Mouse (Mus musculus): ENCODE results near the gene Tex26.
A peak's percentile ranks its signal among the peaks of the same experiment; 100 is the strongest.

Gene Tex26

DNA sequence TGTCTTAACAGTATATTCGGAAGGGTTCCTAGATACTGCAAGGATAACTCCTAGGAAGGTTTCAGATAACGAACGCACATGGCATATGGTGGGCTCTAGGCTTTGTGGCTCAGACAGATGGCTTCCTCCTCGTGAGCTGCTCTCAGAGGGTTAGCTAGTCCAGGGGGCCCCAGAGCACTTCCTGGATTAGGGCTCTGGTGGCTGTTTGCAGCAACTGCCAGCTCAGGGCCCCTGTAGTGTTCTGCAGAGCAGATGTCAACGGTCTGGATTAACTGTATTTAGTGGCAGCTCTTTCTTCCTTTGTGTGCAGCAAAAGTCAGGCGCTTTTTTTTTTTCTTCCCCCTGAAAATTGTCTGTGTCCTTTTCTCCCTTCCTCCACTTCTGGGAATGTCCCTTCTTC, 11.1 kb upstream of the Tex26 start:
- TF ChIP-seq POU5F1 (IDR thresholded peaks at IDR 0.05; ENCODE audit: borderline replicate concordance, low read length) (no peak), CTCF (conservative IDR thresholded peaks at IDR 0.05; ENCODE audit: low read length) (no peak), NANOG (IDR thresholded peaks at IDR 0.05; ENCODE audit: borderline replicate concordance, low read length) (no peak)
- Histone ChIP-seq H3K9me3 (ENCODE audit: low read length) (no peaks in the 10 kb centered on the region), H3K4me1 (replicated peaks; ENCODE audit: low read depth, low read length) (peaks cover 36% of the 10 kb centered on the region), H3K4me3 (replicated peaks; ENCODE audit: low read length) (no peak overlapping the region), H3K36me3 (ENCODE audit: insufficient read depth, low read length) (no peaks in the 10 kb centered on the region), H3K27me3 (ENCODE audit: insufficient read depth, low read length) (peaks cover 3% of the 10 kb centered on the region; the same call in 1 of the 2 replicates)

DNA sequence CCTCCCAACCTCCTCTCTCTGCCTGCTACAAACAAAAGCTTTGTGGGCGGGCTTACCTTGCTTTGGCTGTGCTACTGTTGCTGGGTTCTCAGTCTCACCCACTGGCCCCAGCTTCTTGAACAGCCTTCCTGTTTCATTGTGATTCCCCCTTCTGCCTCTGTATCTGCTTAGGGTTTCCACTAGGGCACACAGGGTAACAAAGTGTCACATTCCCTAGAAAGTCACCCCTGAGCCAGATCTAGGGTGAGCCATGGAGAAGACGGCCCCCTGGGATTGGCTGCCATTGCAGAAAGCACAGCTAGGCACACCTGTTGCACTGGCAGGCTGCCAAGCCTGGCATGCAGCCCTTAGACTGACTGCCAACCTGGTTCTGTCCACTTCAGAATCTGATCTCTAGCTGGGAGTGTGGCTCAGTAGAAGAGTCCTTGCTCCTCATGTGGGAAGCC, 10.6 kb upstream of the Tex26 start:
- H3K4me1 ChIP-seq (replicated peaks; ENCODE audit: low read depth, low read length) = peaks cover 36% of the 10 kb centered on the region
- H3K27me3 ChIP-seq (ENCODE audit: insufficient read depth, low read length) = peaks cover 3% of the 10 kb centered on the region; the same call in 1 of the 2 replicates
- H3K4me3 ChIP-seq (replicated peaks; ENCODE audit: low read length) = no peak overlapping the region
- no peak for TF ChIP-seq NANOG (IDR thresholded peaks at IDR 0.05; ENCODE audit: borderline replicate concordance, low read length)
- H3K36me3 ChIP-seq (ENCODE audit: insufficient read depth, low read length) = no peaks in the 10 kb centered on the region
- H3K9me3 ChIP-seq (ENCODE audit: low read length) = no peaks in the 10 kb centered on the region

DNA sequence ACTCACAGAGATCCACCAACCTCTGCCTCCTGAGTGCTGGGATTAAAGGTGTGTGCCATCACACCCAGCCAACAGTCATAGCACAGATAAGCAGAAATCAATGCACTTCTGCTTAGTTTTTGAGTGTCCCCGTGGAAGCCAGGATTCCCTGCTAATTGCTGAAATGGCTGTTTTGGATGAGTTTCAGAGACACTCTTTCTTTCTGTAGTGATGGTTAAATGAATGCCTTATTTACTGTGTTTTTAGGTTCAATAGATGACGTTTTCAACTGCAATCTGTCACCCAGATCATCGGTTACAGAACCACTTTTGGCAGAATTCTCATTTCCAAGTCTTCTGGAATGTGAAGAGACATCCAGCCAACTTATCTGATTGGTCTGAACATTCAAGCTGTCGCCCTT, 9.9 kb upstream of the Tex26 start:
- Histone ChIP-seq H3K4me3 (replicated peaks; ENCODE audit: low read length) (no peak overlapping the region), H3K4me1 (replicated peaks; ENCODE audit: low read depth, low read length) (peaks cover 35% of the 10 kb centered on the region), H3K9me3 (ENCODE audit: low read length) (no peaks in the 10 kb centered on the region), H3K36me3 (ENCODE audit: insufficient read depth, low read length) (no peaks in the 10 kb centered on the region), H3K27me3 (ENCODE audit: insufficient read depth, low read length) (peaks cover 3% of the 10 kb centered on the region; the same call in 1 of the 2 replicates)
- TF ChIP-seq NANOG (IDR thresholded peaks at IDR 0.05; ENCODE audit: borderline replicate concordance, low read length) (no peak), POU5F1 (IDR thresholded peaks at IDR 0.05; ENCODE audit: borderline replicate concordance, low read length) (no peak), CTCF (conservative IDR thresholded peaks at IDR 0.05; ENCODE audit: low read length) (no peak)

DNA sequence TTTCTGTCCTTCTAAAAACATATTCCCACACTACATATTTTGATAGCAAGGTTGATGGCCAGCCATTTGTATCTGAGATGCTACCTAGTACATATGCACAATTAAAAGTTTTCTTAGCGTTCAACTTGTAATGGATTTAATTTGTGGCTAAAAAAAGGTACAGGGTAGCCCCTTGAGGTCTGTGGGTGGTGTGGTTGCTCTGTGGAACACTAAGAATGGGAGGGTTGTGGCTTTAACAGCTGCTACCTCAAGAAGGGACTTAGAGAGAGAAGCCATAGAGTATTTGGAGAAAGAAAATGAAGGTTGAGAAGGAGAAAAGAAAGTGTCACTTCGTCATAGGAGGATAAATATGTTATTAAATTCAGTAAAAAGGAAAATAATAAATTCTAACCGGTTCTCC, 8.5 kb upstream of the Tex26 start:
- H3K9me3 ChIP-seq (ENCODE audit: low read length) = no peaks in the 10 kb centered on the region
- no peaks in the 10 kb centered on the region for H3K36me3 ChIP-seq (ENCODE audit: insufficient read depth, low read length)
- H3K4me1 ChIP-seq (replicated peaks; ENCODE audit: low read depth, low read length) = peaks cover 30% of the 10 kb centered on the region
- H3K4me3 ChIP-seq (replicated peaks; ENCODE audit: low read length) = no peak overlapping the region
- peaks cover 7% of the 10 kb centered on the region for H3K27me3 ChIP-seq (ENCODE audit: insufficient read depth, low read length)
- TF ChIP-seq CTCF (conservative IDR thresholded peaks at IDR 0.05; ENCODE audit: low read length) (no peak), NANOG (IDR thresholded peaks at IDR 0.05; ENCODE audit: borderline replicate concordance, low read length) (no peak), POU5F1 (IDR thresholded peaks at IDR 0.05; ENCODE audit: borderline replicate concordance, low read length) (no peak)

DNA sequence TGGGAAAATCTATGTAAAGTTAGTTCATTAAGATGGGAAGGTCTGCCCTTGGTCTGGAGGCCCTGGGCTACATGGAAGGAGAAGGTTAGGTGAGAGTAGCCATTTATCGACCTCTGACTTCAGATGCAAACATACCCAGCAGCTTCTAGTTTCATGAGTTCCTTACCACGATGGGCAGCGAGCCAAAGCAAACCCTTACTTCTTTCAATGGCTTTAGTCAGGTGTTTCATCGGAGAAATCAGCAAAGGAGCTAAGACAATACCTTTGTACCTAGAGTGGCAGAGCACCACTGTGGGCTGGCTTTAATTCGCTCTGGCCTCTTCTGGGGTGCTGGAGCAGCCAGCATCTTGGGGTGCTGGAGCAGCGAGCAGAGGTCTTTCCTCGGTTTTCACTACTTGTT, 5.8 kb upstream of the Tex26 start:
- Histone ChIP-seq H3K9me3 (ENCODE audit: low read length) (no peaks in the 10 kb centered on the region), H3K4me1 (replicated peaks; ENCODE audit: low read depth, low read length) (peaks cover 20% of the 10 kb centered on the region), H3K36me3 (ENCODE audit: insufficient read depth, low read length) (no peaks in the 10 kb centered on the region), H3K4me3 (replicated peaks; ENCODE audit: low read length) (no peak overlapping the region), H3K27me3 (ENCODE audit: insufficient read depth, low read length) (peaks cover 5% of the 10 kb centered on the region; the same call in 1 of the 2 replicates)
- TF ChIP-seq CTCF (conservative IDR thresholded peaks at IDR 0.05; ENCODE audit: low read length) (no peak), POU5F1 (IDR thresholded peaks at IDR 0.05; ENCODE audit: borderline replicate concordance, low read length) (no peak), NANOG (IDR thresholded peaks at IDR 0.05; ENCODE audit: borderline replicate concordance, low read length) (no peak)

DNA sequence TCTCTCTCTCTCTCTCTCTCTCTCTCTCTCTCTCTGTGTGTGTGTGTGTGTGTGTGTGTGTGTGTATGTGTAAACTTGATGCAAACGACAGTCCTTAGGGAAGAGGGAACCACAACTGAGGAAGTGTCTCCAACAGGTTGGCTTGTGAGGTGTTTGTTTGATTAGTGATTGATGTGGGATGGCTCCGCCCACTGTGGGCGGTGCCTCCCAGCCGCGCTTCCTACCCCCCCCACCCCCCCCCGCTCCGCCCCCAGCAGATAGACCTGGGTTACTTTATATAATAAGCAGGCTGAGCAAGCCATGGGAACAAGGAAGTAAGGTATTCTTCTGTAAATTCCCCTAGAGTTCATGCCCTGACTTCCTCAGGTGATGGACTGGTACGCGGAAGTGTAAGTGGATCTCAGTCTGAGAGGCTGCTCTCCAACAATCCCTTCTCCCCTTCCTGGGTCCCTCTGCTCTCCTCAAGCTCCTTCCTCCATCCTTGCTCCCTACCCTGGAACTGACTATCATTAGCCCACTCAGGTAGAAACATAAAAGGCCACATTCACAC, 5.2 kb upstream of the Tex26 start:
- Histone ChIP-seq H3K4me1 (replicated peaks; ENCODE audit: low read depth, low read length) (peaks cover 20% of the 10 kb centered on the region), H3K4me3 (replicated peaks; ENCODE audit: low read length) (no peak overlapping the region), H3K36me3 (ENCODE audit: insufficient read depth, low read length) (no peaks in the 10 kb centered on the region), H3K27me3 (ENCODE audit: insufficient read depth, low read length) (peaks cover 5% of the 10 kb centered on the region; the same call in 1 of the 2 replicates), H3K9me3 (ENCODE audit: low read length) (no peaks in the 10 kb centered on the region)
- no peak for TF ChIP-seq NANOG (IDR thresholded peaks at IDR 0.05; ENCODE audit: borderline replicate concordance, low read length)
- TF ChIP-seq POU5F1 (IDR thresholded peaks at IDR 0.05; ENCODE audit: borderline replicate concordance, low read length) = no peak
- no peak for TF ChIP-seq CTCF (conservative IDR thresholded peaks at IDR 0.05; ENCODE audit: low read length)

DNA sequence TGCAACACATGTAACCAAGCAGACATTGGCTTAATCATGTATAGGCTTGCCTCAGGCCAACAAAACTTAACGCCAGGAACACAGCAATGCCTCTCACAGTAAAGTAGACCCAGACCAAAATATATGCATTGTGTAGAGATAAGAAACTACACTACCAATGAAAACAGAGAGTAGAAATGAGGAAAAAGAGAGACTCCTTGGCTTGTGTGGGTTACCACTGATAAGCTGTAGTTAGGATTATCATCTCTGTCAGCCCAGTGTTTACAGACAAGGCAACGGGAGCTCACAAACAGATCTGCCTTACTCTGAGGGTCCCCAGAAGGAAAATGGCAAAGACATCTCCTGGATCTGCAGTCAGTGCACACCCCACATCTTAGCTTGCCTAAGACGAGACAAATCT, 2.9 kb upstream of the Tex26 start:
- H3K4me3 ChIP-seq (replicated peaks; ENCODE audit: low read length) = no peak overlapping the region
- TF ChIP-seq CTCF (conservative IDR thresholded peaks at IDR 0.05; ENCODE audit: low read length) (no peak), NANOG (IDR thresholded peaks at IDR 0.05; ENCODE audit: borderline replicate concordance, low read length) (no peak)
- peaks cover 40% of the 10 kb centered on the region for H3K4me1 ChIP-seq (replicated peaks; ENCODE audit: low read depth, low read length)
- H3K27me3 ChIP-seq (ENCODE audit: insufficient read depth, low read length) = peaks cover 16% of the 10 kb centered on the region
- no peaks in the 10 kb centered on the region for H3K9me3 ChIP-seq (ENCODE audit: low read length)
- H3K36me3 ChIP-seq (ENCODE audit: insufficient read depth, low read length) = no peaks in the 10 kb centered on the region

DNA sequence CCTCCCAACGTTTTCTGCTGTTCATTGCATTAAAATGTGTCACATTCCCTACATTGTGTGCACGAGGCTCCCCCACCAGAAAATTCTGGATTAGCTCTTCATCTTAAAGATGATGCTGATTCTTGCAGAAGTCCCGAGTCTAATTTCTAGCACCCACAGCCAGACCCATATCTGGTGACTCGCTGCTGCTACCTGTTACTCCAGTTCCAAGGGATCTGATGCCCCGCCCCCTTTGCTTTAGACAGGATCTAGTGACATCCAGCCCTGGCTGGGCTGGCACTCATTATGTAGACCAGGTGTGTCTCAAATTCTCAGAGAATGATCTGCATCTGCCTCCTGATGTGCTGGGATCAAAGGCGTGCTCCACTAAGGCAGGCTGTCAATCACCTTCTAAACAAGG, 2.3 kb upstream of the Tex26 start:
- Histone ChIP-seq H3K36me3 (ENCODE audit: insufficient read depth, low read length) (no peaks in the 10 kb centered on the region), H3K4me1 (replicated peaks; ENCODE audit: low read depth, low read length) (peaks cover 44% of the 10 kb centered on the region), H3K4me3 (replicated peaks; ENCODE audit: low read length) (no peak overlapping the region), H3K27me3 (ENCODE audit: insufficient read depth, low read length) (peaks cover 20% of the 10 kb centered on the region), H3K9me3 (ENCODE audit: low read length) (no peaks in the 10 kb centered on the region)
- TF ChIP-seq CTCF (conservative IDR thresholded peaks at IDR 0.05; ENCODE audit: low read length) (no peak), NANOG (IDR thresholded peaks at IDR 0.05; ENCODE audit: borderline replicate concordance, low read length) (no peak), POU5F1 (IDR thresholded peaks at IDR 0.05; ENCODE audit: borderline replicate concordance, low read length) (no peak)

DNA sequence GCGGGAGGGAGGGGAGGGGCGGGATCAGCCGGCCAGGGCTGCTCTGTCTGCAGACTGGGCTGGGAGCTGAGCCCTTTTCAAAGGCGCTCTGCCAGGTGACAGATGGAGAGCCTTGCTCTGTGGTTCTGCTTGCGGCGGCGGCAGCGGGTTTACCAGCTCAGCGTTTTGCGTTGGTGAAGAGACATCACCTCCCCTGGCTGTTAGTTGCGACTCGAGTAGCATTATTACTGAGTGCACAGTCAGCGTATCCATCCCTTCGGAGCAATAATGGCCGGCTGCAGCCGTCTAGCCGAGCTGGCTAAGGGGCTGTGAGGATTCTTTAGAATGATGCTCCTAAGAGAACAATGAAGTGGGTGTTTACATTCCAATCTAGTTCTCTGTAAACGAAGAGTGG, 717 bp downstream of the Tex26 start:
- Histone ChIP-seq H3K36me3 (ENCODE audit: insufficient read depth, low read length) (no peaks in the 10 kb centered on the region), H3K9me3 (ENCODE audit: low read length) (no peaks in the 10 kb centered on the region), H3K27me3 (ENCODE audit: insufficient read depth, low read length) (peaks cover 27% of the 10 kb centered on the region), H3K4me1 (replicated peaks; ENCODE audit: low read depth, low read length) (peaks cover 35% of the 10 kb centered on the region), H3K4me3 (replicated peaks; ENCODE audit: low read length) (peak overlapping the region; percentile 75)
- TF ChIP-seq NANOG (IDR thresholded peaks at IDR 0.05; ENCODE audit: borderline replicate concordance, low read length) (no peak), POU5F1 (IDR thresholded peaks at IDR 0.05; ENCODE audit: borderline replicate concordance, low read length) (no peak), CTCF (conservative IDR thresholded peaks at IDR 0.05; ENCODE audit: low read length) (no peak)

Measured in E14TG2a.4 (cell line).